Mouse (Mus musculus) kidney, embryonic 15.5 days (tissue): ENCODE data around the gene Bod1l. TPM values are rescaled to one million over a fixed set of nuclear protein-coding genes. Genes with fewer than 3 reads are reported as not detected.
A peak's percentile ranks its signal among the peaks of the same experiment; 100 is the strongest.

ENCODE experiments used
- ATAC-seq: fragments of 200-750 bp; cut with Nextera tagmentation; replicated peaks from 2 replicates; pipeline ENCODE4 v1.8.0; 2017; ENCODE audit warnings: moderate TSS enrichment; ENCODE audit not compliant: low FRiP score
- H3K27ac ChIP-seq: fragments of 300-500 bp; sonication (generic); 2 replicates; pipeline ENCODE4 v1.5.1; 2015; ENCODE audit warnings: mild to moderate bottlenecking, inconsistent platforms
- H3K27me3 ChIP-seq: fragments of 300-500 bp; sonication (generic); 2 replicates; pipeline ENCODE4 v1.6.1; 2015; ENCODE audit warnings: inconsistent platforms
- H3K36me3 ChIP-seq: fragments of 300-500 bp; sonication (generic); 2 replicates; pipeline ENCODE4 v1.6.1; 2015; ENCODE audit warnings: inconsistent platforms
- H3K4me1 ChIP-seq: fragments of 300-500 bp; sonication (generic); 2 replicates; pipeline ENCODE4 v1.6.1; 2015; ENCODE audit warnings: inconsistent platforms
- H3K4me2 ChIP-seq: fragments of 300-500 bp; sonication (generic); 2 replicates; pipeline ENCODE4 v1.6.1; 2015; ENCODE audit warnings: moderate library complexity, mild to moderate bottlenecking, inconsistent platforms
- H3K4me3 ChIP-seq: fragments of 300-500 bp; sonication (generic); replicated peaks from 2 replicates; pipeline ENCODE4 v1.5.1; 2015; ENCODE audit warnings: mild to moderate bottlenecking, inconsistent platforms
- H3K9ac ChIP-seq: fragments of 300-500 bp; sonication (generic); 2 replicates; pipeline ENCODE4 v1.6.1; 2015; ENCODE audit warnings: mild to moderate bottlenecking, inconsistent platforms
- H3K9me3 ChIP-seq: fragments of 300-500 bp; sonication (generic); replicated peaks from 2 replicates; pipeline ENCODE4 v1.6.1; 2016; ENCODE audit warnings: inconsistent platforms
- WGBS: fragments of 180-500 bp; shearing (Covaris S2); methylation state at CpG from one replicate; pipeline ENCODE4 v1.1.7; 2015; ENCODE audit warnings: mixed read lengths; 5-methylcytosine and 5-hydroxymethylcytosine counted together
- polyA plus RNA-seq: library from polyadenylated mRNA; unstranded; fragments of >200 nt; fragmentation: Nextera tagmentation; extraction: Ambion mirVana; gene quantifications from 2 replicates; pipeline ENCODE4 v1.2.1, GENCODE M21; 2015

The Bod1l gene
- polyA plus RNA-seq, 1 experiment from 2014 or later = 22.4 TPM

DNA sequence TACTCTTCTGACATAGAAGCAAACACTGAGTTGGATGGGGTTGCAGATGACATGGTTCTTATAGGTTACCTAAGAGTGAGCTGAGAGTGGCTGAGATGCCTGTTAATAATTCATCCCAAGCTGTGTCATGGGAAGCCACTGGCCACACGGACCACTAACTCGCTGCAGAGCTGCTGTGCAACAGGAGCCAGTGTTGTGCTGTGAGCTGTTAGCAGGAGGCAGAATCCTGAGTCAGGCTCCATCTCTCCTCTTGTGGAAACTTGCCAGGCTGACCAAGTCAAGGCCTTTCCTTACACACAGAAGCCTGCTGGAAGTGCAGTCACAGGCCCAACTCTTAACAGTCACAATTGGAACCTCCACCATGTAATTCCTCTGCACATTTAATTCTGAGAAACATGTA lies 53.6 kb downstream of the Bod1l start:
- Histone ChIP-seq H3K27ac (no peak overlapping the region), H3K9me3 (no peaks in the 10 kb centered on the region), H3K4me2 (no peak overlapping the region), H3K4me3 (no peak overlapping the region), H3K36me3 (peaks cover 83% of the 10 kb centered on the region), H3K27me3 (no peaks in the 10 kb centered on the region), H3K9ac (no peak overlapping the region), H3K4me1 (no peaks in the 10 kb centered on the region)
- WGBS = 62% methylated on average over 2 of the region's 2 CpGs
- ATAC-seq = peak; percentile 71

GRCm38 (mm10) chr5:41788877-41789276 lies 55.2 kb downstream of the Bod1l start:
- no peak overlapping the region for H3K27ac ChIP-seq
- H3K36me3 ChIP-seq = peaks cover 87% of the 10 kb centered on the region
- no peak overlapping the region for H3K4me3 ChIP-seq
- ATAC-seq = no peak
- H3K4me2 ChIP-seq = no peak overlapping the region
- H3K9me3 ChIP-seq = no peaks in the 10 kb centered on the region
- 75% methylated on average over 6 of the region's 6 CpGs for WGBS
- no peaks in the 10 kb centered on the region for H3K4me1 ChIP-seq
- no peak overlapping the region for H3K9ac ChIP-seq
- no peaks in the 10 kb centered on the region for H3K27me3 ChIP-seq

DNA sequence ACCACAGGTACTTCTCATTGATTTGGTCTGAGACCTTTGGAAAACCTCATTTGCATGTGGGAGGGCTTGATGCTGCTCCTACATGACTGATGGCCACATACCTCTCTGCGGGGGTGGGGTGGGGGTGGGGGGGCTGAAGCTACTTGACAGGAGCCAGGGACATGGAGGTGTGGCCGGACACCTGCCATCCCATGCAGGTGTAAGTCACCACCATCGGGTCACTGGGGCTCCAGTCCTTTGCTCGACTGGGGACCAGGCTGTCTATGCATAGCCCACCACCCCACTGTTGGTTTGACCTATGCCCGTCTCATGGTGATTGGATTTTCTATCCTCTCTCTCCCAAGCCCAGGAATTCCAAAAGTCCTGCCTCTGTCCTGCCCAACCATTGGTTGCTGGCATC lies 62.2 kb downstream of the Bod1l start:
- WGBS = 92% methylated on average over 5 of the region's 5 CpGs
- no peak overlapping the region for H3K4me2 ChIP-seq
- H3K36me3 ChIP-seq = peaks cover 28% of the 10 kb centered on the region
- H3K9me3 ChIP-seq = no peaks in the 10 kb centered on the region
- H3K4me1 ChIP-seq = no peaks in the 10 kb centered on the region
- no peaks in the 10 kb centered on the region for H3K27me3 ChIP-seq
- ATAC-seq = no peak
- no peak overlapping the region for H3K9ac ChIP-seq
- H3K4me3 ChIP-seq = no peak overlapping the region
- H3K27ac ChIP-seq = no peak overlapping the region

DNA sequence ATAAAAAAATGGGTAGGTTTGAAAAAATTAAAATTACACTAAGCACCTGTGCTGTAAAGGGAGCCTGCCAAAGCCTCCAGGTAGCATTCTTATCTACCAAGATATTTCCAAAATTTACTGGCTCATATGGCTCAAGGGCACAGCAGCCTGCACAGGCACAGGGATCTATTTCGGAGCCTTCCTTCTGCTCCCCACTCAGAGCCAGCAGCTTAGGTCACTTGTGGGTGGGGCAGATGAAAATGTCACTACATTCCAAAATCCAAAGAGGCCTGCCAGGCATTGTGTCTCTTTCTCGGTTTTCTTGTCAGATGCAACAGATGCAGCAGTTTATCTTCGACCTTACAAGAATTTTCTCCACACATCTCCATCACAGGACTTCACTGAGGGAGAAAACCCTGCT lies 64.1 kb downstream of the Bod1l start:
- peaks cover 3% of the 10 kb centered on the region; the same call in 1 of the 2 replicates for H3K4me1 ChIP-seq
- H3K36me3 ChIP-seq = peaks cover 10% of the 10 kb centered on the region
- no peak overlapping the region for H3K9ac ChIP-seq
- no peak overlapping the region for H3K4me3 ChIP-seq
- no peaks in the 10 kb centered on the region for H3K27me3 ChIP-seq
- H3K4me2 ChIP-seq = no peak overlapping the region
- H3K9me3 ChIP-seq = no peaks in the 10 kb centered on the region
- 80% methylated on average over 3 of the region's 3 CpGs for WGBS
- H3K27ac ChIP-seq = no peak overlapping the region
- no peak for ATAC-seq

- peaks cover 3% of the 10 kb centered on the region; the same call in 1 of the 2 replicates for H3K4me1 ChIP-seq
- WGBS = 16% methylated on average over 6 of the region's 6 CpGs
- ATAC-seq = 0 out of 2 replicates have a peak, but pooled peaks have one; percentile 66
Measured at GRCm38 (mm10) chr5:41775728-41776127, 68.4 kb downstream of the Bod1l start.

DNA sequence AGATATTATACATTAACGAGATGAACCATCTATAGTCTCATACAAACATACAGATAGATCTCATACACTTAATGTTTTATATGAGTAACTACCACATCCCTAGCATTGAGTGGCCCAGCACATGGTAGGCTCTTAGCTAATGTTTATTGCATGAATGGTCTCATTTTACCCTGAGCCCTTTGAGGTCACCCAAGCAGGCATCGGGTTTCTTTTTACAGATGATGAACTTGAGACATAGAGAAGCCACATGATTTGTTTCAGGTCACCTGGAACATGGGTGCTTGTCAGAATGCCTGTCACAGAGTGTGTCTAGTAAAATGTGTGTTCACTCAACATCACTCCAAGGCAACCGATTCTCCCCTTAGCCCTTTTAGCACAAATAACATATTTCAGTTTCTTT lies 68.8 kb downstream of the Bod1l start:
- no peak overlapping the region for H3K4me3 ChIP-seq
- no peaks in the 10 kb centered on the region for H3K36me3 ChIP-seq
- no peak overlapping the region for H3K9ac ChIP-seq
- ATAC-seq = peak; percentile 66; the same call in 1 of the 2 replicates
- H3K9me3 ChIP-seq = no peaks in the 10 kb centered on the region
- H3K4me1 ChIP-seq = peaks cover 3% of the 10 kb centered on the region; the same call in 1 of the 2 replicates
- H3K4me2 ChIP-seq = no peak overlapping the region
- H3K27ac ChIP-seq = no peak overlapping the region
- 0 out of 2 replicates have a peak, but pooled peaks cover 5% of the 10 kb centered on the region for H3K27me3 ChIP-seq
- WGBS = 37% methylated on average over 3 of the region's 3 CpGs

More at GRCm38 (mm10) chr5:41775728-41776127, 68.4 kb downstream of the Bod1l start:
- no peak overlapping the region for H3K9ac ChIP-seq
- H3K4me3 ChIP-seq = no peak overlapping the region
- 0 out of 2 replicates have a peak, but pooled peaks cover 4% of the 10 kb centered on the region for H3K27me3 ChIP-seq
- H3K4me2 ChIP-seq = no peak overlapping the region
- no peaks in the 10 kb centered on the region for H3K9me3 ChIP-seq
- H3K27ac ChIP-seq = no peak overlapping the region
- H3K36me3 ChIP-seq = no peaks in the 10 kb centered on the region

DNA sequence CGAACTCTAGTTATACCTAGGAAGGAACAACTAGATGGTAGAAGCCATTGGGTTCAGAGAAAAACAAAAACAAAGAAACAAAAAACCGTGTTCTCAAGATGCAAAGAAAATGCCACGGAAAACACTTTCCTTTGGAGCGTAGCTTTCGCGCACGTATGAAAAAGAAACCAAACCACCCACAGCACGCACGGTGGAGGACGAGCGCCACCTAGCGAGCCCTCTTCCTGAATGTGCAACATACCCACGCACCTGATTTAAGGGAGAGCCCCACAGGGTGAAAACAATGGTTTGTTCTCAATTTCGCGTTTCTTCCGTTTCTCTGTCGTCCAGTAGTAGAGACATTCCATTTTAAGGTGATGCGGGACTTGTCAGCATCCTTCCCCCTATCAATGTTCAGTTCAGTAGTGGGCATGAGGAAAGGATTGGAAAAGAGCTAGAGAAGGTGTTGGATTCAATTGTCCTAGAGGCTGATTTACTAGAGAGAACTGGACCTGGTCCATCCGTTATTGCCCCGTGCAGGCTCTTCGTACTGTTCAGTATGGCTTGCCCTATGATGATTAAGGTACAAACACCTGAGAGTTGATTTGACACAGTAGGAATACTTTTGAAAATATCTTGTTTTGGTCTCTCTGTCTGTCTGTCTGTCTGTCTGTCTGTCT lies 75.6 kb downstream of the Bod1l start:
- ATAC-seq = peak; percentile 46; the same call in 1 of the 2 replicates
- H3K4me1 ChIP-seq = peaks cover 24% of the 10 kb centered on the region
- 5% methylated on average over 21 of the region's 21 CpGs for WGBS
- H3K9ac ChIP-seq = no peak overlapping the region
- peaks cover 65% of the 10 kb centered on the region for H3K27me3 ChIP-seq
- H3K36me3 ChIP-seq = no peaks in the 10 kb centered on the region
- no peaks in the 10 kb centered on the region for H3K9me3 ChIP-seq
- H3K4me3 ChIP-seq = peak overlapping the region; percentile 38
- peak overlapping the region; percentile 56 for H3K4me2 ChIP-seq
- H3K27ac ChIP-seq = no peak overlapping the region

GRCm38 (mm10) chr5:41767296-41768200 lies 76.6 kb downstream of the Bod1l start:
- no peak overlapping the region for H3K27ac ChIP-seq
- 6% methylated on average over 33 of the region's 33 CpGs for WGBS
- H3K4me2 ChIP-seq = peak overlapping the region; percentile 56
- no peaks in the 10 kb centered on the region for H3K36me3 ChIP-seq
- no peak for ATAC-seq
- peaks cover 30% of the 10 kb centered on the region for H3K4me1 ChIP-seq
- H3K9me3 ChIP-seq = no peaks in the 10 kb centered on the region
- H3K9ac ChIP-seq = no peak overlapping the region
- peak overlapping the region; percentile 38 for H3K4me3 ChIP-seq
- peaks cover 75% of the 10 kb centered on the region for H3K27me3 ChIP-seq

GRCm38 (mm10) chr5:41766406-41767010 lies 77.6 kb downstream of the Bod1l start:
- 3% methylated on average over 27 of the region's 27 CpGs for WGBS
- Histone ChIP-seq H3K4me3 (no peak overlapping the region), H3K9ac (no peak overlapping the region), H3K36me3 (no peaks in the 10 kb centered on the region), H3K4me1 (peaks cover 36% of the 10 kb centered on the region), H3K4me2 (no peak overlapping the region), H3K27me3 (peaks cover 85% of the 10 kb centered on the region), H3K27ac (no peak overlapping the region), H3K9me3 (no peaks in the 10 kb centered on the region)
- no peak for ATAC-seq

- Histone ChIP-seq H3K36me3 (no peaks in the 10 kb centered on the region), H3K27me3 (peaks cover 88% of the 10 kb centered on the region), H3K9ac (no peak overlapping the region), H3K4me3 (no peak overlapping the region), H3K4me2 (no peak overlapping the region), H3K4me1 (peaks cover 42% of the 10 kb centered on the region), H3K9me3 (no peaks in the 10 kb centered on the region), H3K27ac (no peak overlapping the region)
- ATAC-seq = no peak
- WGBS = 2% methylated on average over 14 of the region's 14 CpGs
Measured at GRCm38 (mm10) chr5:41765626-41766405, 78.3 kb downstream of the Bod1l start.
